Mouse (Mus musculus): ENCODE measurements around the gene E030018B13Rik.

- TF ChIP-seq CTCF (IDR thresholded peaks at IDR 0.05; ENCODE audit: low read depth) (no peak), EP300 (IDR thresholded peaks at IDR 0.05; ENCODE audit: low read depth) (no peak)
These were observed 41.0 kb upstream of the E030018B13Rik start for GRCm38 (mm10) chr7:63875686-63876085.
